Mouse (Mus musculus): ENCODE measurements around the gene Dct. TPM values are rescaled to one million over a fixed set of nuclear protein-coding genes. Genes with fewer than 3 reads are reported as not detected.

Dct gene
- total RNA-seq (2021): under 1 TPM; 0.31 to 0.70 TPM
- long read RNA-seq, experiment 1: 0 reads
- long read RNA-seq, experiment 2, partial matches to known transcripts: 0 of 1 reads
- long read RNA-seq, experiment 2, other reads (novel, unspliced or antisense): 1 of 1 reads

- DNase-seq: no peak
Measured at GRCm38 (mm10) chr14:118051975-118052630, at the start of gene Dct. Dct (minus strand) TSS chr14:118052244.

- no peak for DNase-seq
Measured at GRCm38 (mm10) chr14:118101227-118101990, 49.4 kb upstream of the Dct start.

GRCm38 (mm10) chr14:118098265-118098664 lies 46.2 kb upstream of the Dct start:
- DNase-seq: no peak

GRCm38 (mm10) chr14:118089806-118090392 lies 37.9 kb upstream of the Dct start:
- no peak for DNase-seq

GRCm38 (mm10) chr14:118089215-118089805 lies 37.3 kb upstream of the Dct start:
- peak; percentile 89 for DNase-seq

- peak; percentile 11 for DNase-seq
Measured at GRCm38 (mm10) chr14:118088437-118089207, 36.6 kb upstream of the Dct start.

- DNase-seq: no peak
Measured at GRCm38 (mm10) chr14:118086271-118087035, 34.4 kb upstream of the Dct start.

- DNase-seq: no peak
Measured at GRCm38 (mm10) chr14:118083851-118084250, 31.8 kb upstream of the Dct start.

GRCm38 (mm10) chr14:118080606-118081005 lies 28.6 kb upstream of the Dct start:
- DNase-seq: no peak

- DNase-seq: no peak
Measured at GRCm38 (mm10) chr14:118070100-118070499, 18.1 kb upstream of the Dct start.

GRCm38 (mm10) chr14:118069439-118070079 lies 17.5 kb upstream of the Dct start:
- peak; percentile 10 for DNase-seq

GRCm38 (mm10) chr14:118061766-118062432 lies 9.9 kb upstream of the Dct start:
- DNase-seq: no peak

GRCm38 (mm10) chr14:118058581-118058886 lies 6.5 kb upstream of the Dct start:
- DNase-seq: no peak

- DNase-seq: no peak
Measured at GRCm38 (mm10) chr14:118057696-118058580, 5.9 kb upstream of the Dct start.

GRCm38 (mm10) chr14:118052770-118053169 lies 726 bp upstream of the Dct start:
- DNase-seq: no peak

- no peak for DNase-seq
Measured at GRCm38 (mm10) chr14:118051396-118051795, 648 bp downstream of the Dct start.

- no peak for DNase-seq
Measured at GRCm38 (mm10) chr14:118050990-118051389, 1.1 kb downstream of the Dct start.

- no peak for DNase-seq
Measured at GRCm38 (mm10) chr14:118050431-118050830, 1.6 kb downstream of the Dct start.

- DNase-seq: no peak
Measured at GRCm38 (mm10) chr14:118049648-118050238, 2.3 kb downstream of the Dct start.

Data from gastrocnemius, postnatal 25 days (tissue).